Mouse (Mus musculus): ENCODE measurements around the gene Paxbp1. TPM values are rescaled to one million over a fixed set of nuclear protein-coding genes. Genes with fewer than 3 reads are reported as not detected.

Gene Paxbp1
- polyA plus RNA-seq, 1 experiment = 8.8 TPM

- Histone ChIP-seq H3K79me2 (ENCODE audit: control insufficient read depth, insufficient read depth) (peaks cover 4% of the 10 kb centered on the region), H3K4me3 (no peak overlapping the region), H3K36me3 (ENCODE audit: control insufficient read depth, insufficient read depth) (no peaks in the 10 kb centered on the region), H3K27me3 (ENCODE audit: control insufficient read depth, insufficient read depth, insufficient read length) (no peaks in the 10 kb centered on the region), H3K4me2 (ENCODE audit: low read depth) (no peak overlapping the region), H3ac (ENCODE audit: control insufficient read depth, insufficient read length) (no peak overlapping the region)
- TF ChIP-seq MYOG (IDR thresholded peaks at IDR 0.05; ENCODE audit: control insufficient read depth in 1 of 3, insufficient read depth in 1 of 3, insufficient read length in 2 of 3, low read depth in 2 of 3) = no peak
- no peak for TF ChIP-seq POLR2AphosphoS2 (IDR thresholded peaks at IDR 0.05; ENCODE audit: insufficient read length, low read depth)
- TF ChIP-seq REST (IDR thresholded peaks at IDR 0.05; ENCODE audit: insufficient read depth, insufficient read length) = no peak
- TF ChIP-seq POLR2A (IDR thresholded peaks at IDR 0.05; ENCODE audit: insufficient read length, low read depth) = no peak
- no peak for TF ChIP-seq CEBPB (IDR thresholded peaks at IDR 0.05; ENCODE audit: insufficient read depth, poor library complexity, severe bottlenecking)
- TF ChIP-seq MYOD1 (IDR thresholded peaks at IDR 0.05; ENCODE audit: control insufficient read depth in 1 of 3, insufficient read length in 2 of 3, low read depth in 2 of 3) = no peak
- no peak for TF ChIP-seq E2F4 (IDR thresholded peaks at IDR 0.05; ENCODE audit: insufficient read depth)
These were observed 44.5 kb downstream of the Paxbp1 start for GRCm38 (mm10) chr16:90999827-91000226.

GRCm38 (mm10) chr16:90997822-90998221 is 46.5 kb downstream of the Paxbp1 start:
- H3ac ChIP-seq (ENCODE audit: control insufficient read depth, insufficient read length) = no peak overlapping the region
- no peaks in the 10 kb centered on the region for H3K79me2 ChIP-seq (ENCODE audit: control insufficient read depth, insufficient read depth)
- H3K4me2 ChIP-seq (ENCODE audit: low read depth) = no peak overlapping the region
- no peaks in the 10 kb centered on the region for H3K27me3 ChIP-seq (ENCODE audit: control insufficient read depth, insufficient read depth, insufficient read length)
- H3K4me3 ChIP-seq = no peak overlapping the region
- no peak for TF ChIP-seq E2F4 (IDR thresholded peaks at IDR 0.05; ENCODE audit: insufficient read depth)
- TF ChIP-seq MYOG (IDR thresholded peaks at IDR 0.05; ENCODE audit: control insufficient read depth in 1 of 3, insufficient read depth in 1 of 3, insufficient read length in 2 of 3, low read depth in 2 of 3) = no peak
- no peak for TF ChIP-seq TCF3 (IDR thresholded peaks at IDR 0.05; ENCODE audit: insufficient read length, low read depth)
- TF ChIP-seq REST (IDR thresholded peaks at IDR 0.05; ENCODE audit: insufficient read depth, insufficient read length) = no peak
- no peak for TF ChIP-seq USF1 (IDR thresholded peaks at IDR 0.05; ENCODE audit: low read depth)
- TF ChIP-seq POLR2AphosphoS2 (IDR thresholded peaks at IDR 0.05; ENCODE audit: insufficient read length, low read depth) = no peak
- no peak for TF ChIP-seq SRF (IDR thresholded peaks at IDR 0.05; ENCODE audit: control insufficient read depth, insufficient read length, low read depth)
- no peak for TF ChIP-seq MAX (IDR thresholded peaks at IDR 0.05; ENCODE audit: low read depth)
- no peak for TF ChIP-seq MYOD1 (IDR thresholded peaks at IDR 0.05; ENCODE audit: control insufficient read depth in 1 of 3, insufficient read length in 2 of 3, low read depth in 2 of 3)
- TF ChIP-seq POLR2A (IDR thresholded peaks at IDR 0.05; ENCODE audit: insufficient read length, low read depth) = no peak
- no peak for TF ChIP-seq TCF12 (IDR thresholded peaks at IDR 0.05; ENCODE audit: insufficient read depth, poor library complexity, severe bottlenecking)
- peaks cover 8% of the 10 kb centered on the region for H3K36me3 ChIP-seq (ENCODE audit: control insufficient read depth, insufficient read depth)

- H3K27me3 ChIP-seq (ENCODE audit: control insufficient read depth, insufficient read depth, insufficient read length) = no peaks in the 10 kb centered on the region
- H3ac ChIP-seq (ENCODE audit: control insufficient read depth, insufficient read length) = no peak overlapping the region
- H3K36me3 ChIP-seq (ENCODE audit: control insufficient read depth, insufficient read depth) = peaks cover 12% of the 10 kb centered on the region
- no peak overlapping the region for H3K4me2 ChIP-seq (ENCODE audit: low read depth)
- no peak overlapping the region for H3K4me3 ChIP-seq
- H3K79me2 ChIP-seq (ENCODE audit: control insufficient read depth, insufficient read depth) = no peaks in the 10 kb centered on the region
- TF ChIP-seq TCF12 (IDR thresholded peaks at IDR 0.05; ENCODE audit: insufficient read depth, poor library complexity, severe bottlenecking) = no peak
- TF ChIP-seq MAX (IDR thresholded peaks at IDR 0.05; ENCODE audit: low read depth) = no peak
These were observed 47.8 kb downstream of the Paxbp1 start for GRCm38 (mm10) chr16:90996327-90997243.

DNA sequence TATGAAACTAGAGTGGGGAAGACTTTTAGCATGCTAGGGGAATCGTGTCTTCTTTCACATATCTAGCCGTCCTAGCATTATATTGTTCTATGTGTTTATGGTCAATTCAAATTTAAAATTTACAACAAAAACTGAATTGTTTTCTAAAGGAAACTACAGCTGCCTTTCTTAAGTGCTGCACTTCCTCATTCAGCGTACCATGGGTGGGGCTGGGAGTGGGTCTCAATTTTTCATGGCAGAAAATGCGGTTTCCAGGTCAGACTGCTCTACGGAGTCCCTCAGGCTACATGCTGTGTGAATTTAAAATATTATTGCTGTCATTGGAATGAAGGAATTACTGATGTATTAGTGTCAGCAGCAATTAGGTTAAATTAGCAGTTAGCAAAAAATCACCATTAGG is 48.8 kb downstream of the Paxbp1 start:
- Histone ChIP-seq H3K79me2 (ENCODE audit: control insufficient read depth, insufficient read depth) (no peaks in the 10 kb centered on the region), H3K4me2 (ENCODE audit: low read depth) (peak overlapping the region; percentile 65), H3K27me3 (ENCODE audit: control insufficient read depth, insufficient read depth, insufficient read length) (no peaks in the 10 kb centered on the region), H3K4me3 (no peak overlapping the region), H3ac (ENCODE audit: control insufficient read depth, insufficient read length) (no peak overlapping the region), H3K36me3 (ENCODE audit: control insufficient read depth, insufficient read depth) (peaks cover 17% of the 10 kb centered on the region)
- TF ChIP-seq TCF12 (IDR thresholded peaks at IDR 0.05; ENCODE audit: insufficient read depth, poor library complexity, severe bottlenecking) = no peak
- no peak for TF ChIP-seq REST (IDR thresholded peaks at IDR 0.05; ENCODE audit: insufficient read depth, insufficient read length)
- TF ChIP-seq E2F4 (IDR thresholded peaks at IDR 0.05; ENCODE audit: insufficient read depth) = no peak
- no peak for TF ChIP-seq SRF (IDR thresholded peaks at IDR 0.05; ENCODE audit: control insufficient read depth, insufficient read length, low read depth)
- no peak for TF ChIP-seq MYOD1 (IDR thresholded peaks at IDR 0.05; ENCODE audit: control insufficient read depth in 1 of 3, insufficient read length in 2 of 3, low read depth in 2 of 3)
- TF ChIP-seq TCF3 (IDR thresholded peaks at IDR 0.05; ENCODE audit: insufficient read length, low read depth) = no peak
- no peak for TF ChIP-seq POLR2AphosphoS2 (IDR thresholded peaks at IDR 0.05; ENCODE audit: insufficient read length, low read depth)
- TF ChIP-seq POLR2A (IDR thresholded peaks at IDR 0.05; ENCODE audit: insufficient read length, low read depth) = no peak
- TF ChIP-seq CEBPB (IDR thresholded peaks at IDR 0.05; ENCODE audit: insufficient read depth, poor library complexity, severe bottlenecking) = no peak

GRCm38 (mm10) chr16:90995023-90995422 is 49.3 kb downstream of the Paxbp1 start:
- Histone ChIP-seq H3ac (ENCODE audit: control insufficient read depth, insufficient read length) (no peak overlapping the region), H3K4me3 (no peak overlapping the region), H3K4me2 (ENCODE audit: low read depth) (peak overlapping the region; percentile 65), H3K36me3 (ENCODE audit: control insufficient read depth, insufficient read depth) (peaks cover 20% of the 10 kb centered on the region), H3K79me2 (ENCODE audit: control insufficient read depth, insufficient read depth) (no peaks in the 10 kb centered on the region), H3K27me3 (ENCODE audit: control insufficient read depth, insufficient read depth, insufficient read length) (no peaks in the 10 kb centered on the region)
- TF ChIP-seq POLR2AphosphoS2 (IDR thresholded peaks at IDR 0.05; ENCODE audit: insufficient read length, low read depth) (no peak), POLR2A (IDR thresholded peaks at IDR 0.05; ENCODE audit: insufficient read length, low read depth) (no peak), SRF (IDR thresholded peaks at IDR 0.05; ENCODE audit: control insufficient read depth, insufficient read length, low read depth) (no peak)
